Mouse (Mus musculus) G1E-ER4 (cell line): ENCODE data around the gene Smim1. TPM values are rescaled to one million over a fixed set of nuclear protein-coding genes. Genes with fewer than 3 reads are reported as not detected.

ENCODE experiments used
- GATA1 ChIP-seq: IDR thresholded peaks from one replicate; pipeline ENCODE4 v1.8.0; 2012; ENCODE audit warnings: low read length, inconsistent platforms
- polyA plus RNA-seq: library from polyadenylated mRNA; stranded (reverse); fragments of >175 nt; gene quantifications from 2 replicates; pipeline ENCODE4 v1.2.3, GENCODE M21; 2012

Gene Smim1
- polyA plus RNA-seq, 1 experiment, result 84.0 TPM

DNA sequence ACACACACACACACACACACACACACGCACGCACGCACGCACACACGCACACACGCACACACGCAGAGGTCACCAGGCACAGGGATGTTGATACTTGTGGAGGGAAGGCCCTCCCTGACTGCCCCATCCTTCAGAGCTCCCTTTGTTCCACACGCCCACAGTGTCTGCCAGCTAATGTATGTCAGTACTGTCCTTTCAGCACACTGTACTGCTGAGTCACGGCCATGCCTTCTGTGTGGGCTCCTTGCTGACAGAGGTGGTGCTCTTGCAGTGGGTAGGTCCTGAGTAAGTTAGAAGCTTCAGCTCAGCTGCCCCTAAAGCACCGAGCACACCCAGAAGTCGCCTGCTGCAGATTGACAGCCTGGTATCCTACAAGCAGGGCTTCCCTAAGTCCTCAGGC is 45.6 kb downstream of the Smim1 start:
- TF ChIP-seq GATA1, result no peak

DNA sequence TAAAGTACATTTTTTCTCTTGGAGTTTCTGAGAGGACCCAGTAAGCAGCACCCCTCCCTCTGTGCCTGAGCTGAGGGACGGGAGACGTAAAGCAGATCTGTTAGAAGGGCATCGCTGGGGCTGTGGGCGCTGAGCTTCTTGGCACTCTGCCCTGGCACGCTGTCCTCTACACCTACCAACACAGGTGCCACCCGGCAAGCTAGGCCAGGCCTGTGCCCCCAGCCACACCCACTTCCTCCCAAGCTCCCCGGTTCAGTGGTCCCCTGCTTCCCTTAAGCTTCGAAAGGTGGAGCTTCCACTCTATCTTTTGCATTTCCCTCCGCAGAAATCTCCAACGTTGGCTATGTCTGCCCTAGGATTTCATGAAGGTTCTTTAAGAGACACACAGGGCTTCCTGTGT is 46.8 kb downstream of the Smim1 start:
- TF ChIP-seq GATA1, result no peak

GRCm38 (mm10) chr4:153975768-153976167 is 50.3 kb downstream of the Smim1 start:
- TF ChIP-seq GATA1, result no peak

DNA sequence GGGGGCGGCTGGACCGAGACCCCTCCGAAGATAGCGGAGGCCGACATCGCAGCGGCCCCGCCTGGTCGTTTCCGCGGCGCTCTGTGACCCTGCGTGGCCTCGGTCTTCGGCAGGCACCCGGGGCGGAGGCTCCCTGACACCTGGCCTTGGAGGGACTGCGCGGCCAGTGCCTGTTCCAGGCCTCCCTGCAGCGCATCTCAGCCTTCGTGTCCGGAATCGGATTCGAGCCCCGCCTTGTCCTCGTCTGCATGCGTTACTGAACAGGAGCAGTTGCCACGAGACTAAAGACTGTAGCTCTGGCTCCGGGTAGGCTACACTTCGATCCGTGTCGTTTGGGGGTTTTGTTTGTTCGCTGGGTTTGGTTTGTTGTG is 50.8 kb downstream of the Smim1 start:
- TF ChIP-seq GATA1, result no peak

GRCm38 (mm10) chr4:153974431-153975291 is 51.4 kb downstream of the Smim1 start, which contains the start of the genes Dffb and Cep104:
Dffb (minus strand) TSS chr4:153975126.
Cep104 (plus strand) TSS chr4:153975194.
- no peak for TF ChIP-seq GATA1

Other genes with a start within 250 kb of the Smim1 start
- 117 and 121 TPM in 2 replicates for gene A430005L14Rik, start 69.0 kb downstream of the Smim1 start, polyA plus RNA-seq
- 15.5 and 15.8 TPM in 2 replicates for gene Dffb, start 51.1 kb downstream of the Smim1 start, polyA plus RNA-seq
- 7.8 and 10.7 TPM in 2 replicates for gene Cep104, start 51.0 kb downstream of the Smim1 start, polyA plus RNA-seq
- gene Lrrc47, start 14.5 kb downstream of the Smim1 start, polyA plus RNA-seq, result 178 and 230 TPM in 2 replicates
- not detected in 2 replicates for gene Ccdc27, start 16.4 kb upstream of the Smim1 start, polyA plus RNA-seq
- gene Trp73, start 114.0 kb upstream of the Smim1 start, polyA plus RNA-seq, result 0.18 TPM in 1 of 2 replicates, not detected in the other
- gene Wrap73, start 116.1 kb upstream of the Smim1 start, polyA plus RNA-seq, result 17.5 and 23.0 TPM in 2 replicates
- 80.5 and 100 TPM in 2 replicates for gene Tprgl, start 134.4 kb upstream of the Smim1 start, polyA plus RNA-seq
- 0.03 and 0.05 TPM in 2 replicates for gene Megf6, start 144.5 kb upstream of the Smim1 start, polyA plus RNA-seq